Mouse (Mus musculus) megakaryocyte, embryonic 14.5 days (primary cell): ENCODE results near the gene Sh3rf1.

Experiments
- FLI1 ChIP-seq: IDR thresholded peaks from 2 replicates; pipeline ENCODE4 v1.6.1; 2012; ENCODE audit warnings: low read length, inconsistent platforms, mixed read lengths
- GATA1 ChIP-seq: IDR thresholded peaks from 3 replicates; pipeline ENCODE4 v1.6.1; 2012; ENCODE audit warnings: mixed read lengths, low read length, inconsistent platforms, borderline replicate concordance

DNA sequence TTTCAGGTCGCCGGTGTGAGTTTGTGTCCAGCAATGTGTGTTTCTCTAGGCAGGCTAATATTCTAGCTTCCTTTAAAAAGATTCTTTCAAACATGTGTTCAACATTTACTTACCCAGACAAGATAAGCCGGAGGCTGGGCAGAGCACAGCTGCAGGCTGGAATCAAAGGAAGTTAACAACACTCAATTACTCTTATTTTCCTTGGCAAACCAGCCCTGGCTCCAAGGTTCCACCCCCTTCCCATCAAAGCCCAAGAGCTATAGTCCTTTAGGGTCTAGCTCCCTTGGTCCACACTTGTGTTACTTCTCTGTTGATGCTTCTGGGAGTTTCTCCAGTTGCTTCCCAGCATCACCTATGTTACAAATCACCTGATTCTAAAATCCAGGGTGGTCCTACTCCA is 6.7 kb upstream of the Sh3rf1 start:
- TF ChIP-seq GATA1, result no peak
- no peak for TF ChIP-seq FLI1
